Mouse (Mus musculus) cerebellum, postnatal 10 days (tissue): ENCODE measurements around the gene Gm10647.
"Not testable (repeated sequence)": the region's sequence is repeated elsewhere in the genome, so short reads cannot be mapped to it uniquely, and the experiment has no call there.

Experiments
- DNase-seq, 2 experiments: peaks; one replicate each; pipeline ENCODE4 v3.0.0; 2021; ENCODE audit warnings: mixed read lengths in 2 of 2

Gm10647 gene

GRCm38 (mm10) chr9:66796739-66797138 is at the start of gene Gm10647:
Gene Gm10647 (plus strand): TSS chr9:66797039.
- DNase-seq = no peak

GRCm38 (mm10) chr9:66748390-66748789 is 48.4 kb upstream of the Gm10647 start:
- DNase-seq = no peak

GRCm38 (mm10) chr9:66752849-66753248 is 44.0 kb upstream of the Gm10647 start:
- DNase-seq = no peak

- DNase-seq = no peak
Observed at GRCm38 (mm10) chr9:66760991-66761390, 35.8 kb upstream of the Gm10647 start.

- no peak for DNase-seq
Observed at GRCm38 (mm10) chr9:66768721-66769120, 28.1 kb upstream of the Gm10647 start.

- no peak for DNase-seq
Observed at GRCm38 (mm10) chr9:66769275-66769674, 27.6 kb upstream of the Gm10647 start.

GRCm38 (mm10) chr9:66770701-66771100 is 26.1 kb upstream of the Gm10647 start:
- DNase-seq = no peak

GRCm38 (mm10) chr9:66784552-66784951 is 12.3 kb upstream of the Gm10647 start:
- not testable (repeated sequence) for DNase-seq

- peak; percentile 46 to 72 for DNase-seq
Observed at GRCm38 (mm10) chr9:66787821-66788220, 9.0 kb upstream of the Gm10647 start.

- DNase-seq = peak in 1 of 2 experiments; percentile 22
Observed at GRCm38 (mm10) chr9:66794629-66795463, 2.0 kb upstream of the Gm10647 start.

GRCm38 (mm10) chr9:66795464-66796324 is 1.1 kb upstream of the Gm10647 start, which contains the start of gene Aph1b:
Gene Aph1b (minus strand): TSS chr9:66795490.
- DNase-seq = peak; percentile 97 to 98

GRCm38 (mm10) chr9:66801947-66802346 is 5.1 kb downstream of the Gm10647 start:
- DNase-seq = no peak

- DNase-seq = peak in 1 of 2 experiments; percentile 23
Observed at GRCm38 (mm10) chr9:66805951-66806350, 9.1 kb downstream of the Gm10647 start.

GRCm38 (mm10) chr9:66813392-66813791 is 16.6 kb downstream of the Gm10647 start:
- no peak for DNase-seq

GRCm38 (mm10) chr9:66820996-66821395 is 24.2 kb downstream of the Gm10647 start:
- no peak for DNase-seq

- DNase-seq = not testable (repeated sequence)
Observed at GRCm38 (mm10) chr9:66822255-66822654, 25.4 kb downstream of the Gm10647 start.

- DNase-seq = peak; percentile 53 to 71
Observed at GRCm38 (mm10) chr9:66825990-66826389, 29.2 kb downstream of the Gm10647 start.

GRCm38 (mm10) chr9:66832366-66832908 is 35.6 kb downstream of the Gm10647 start:
- no peak for DNase-seq

GRCm38 (mm10) chr9:66833851-66834250 is 37.0 kb downstream of the Gm10647 start:
- peak; percentile 25 to 31 for DNase-seq

- peak; percentile 99 for DNase-seq
Observed at GRCm38 (mm10) chr9:66834318-66835096, 37.7 kb downstream of the Gm10647 start, which contains the start of gene Aph1c. Gene Aph1c (minus strand): TSS chr9:66834726.

GRCm38 (mm10) chr9:66835097-66835480 is 38.2 kb downstream of the Gm10647 start:
- DNase-seq = no peak

- no peak for DNase-seq
Observed at GRCm38 (mm10) chr9:66846822-66847221, 50.0 kb downstream of the Gm10647 start.
